Mouse (Mus musculus) cortical plate, adult 2 months (tissue): ENCODE data around the gene Lrrc75a. TPM values are rescaled to one million over a fixed set of nuclear protein-coding genes. Genes with fewer than 3 reads are reported as not detected.
A peak's percentile ranks its signal among the peaks of the same experiment; 100 is the strongest.

ENCODE experiments used
- H3K27ac ChIP-seq: fragments of 200-500 bp; 2 replicates; pipeline ENCODE4 v1.5.1; 2012; ENCODE audit warnings: low read length, control low read depth, inconsistent platforms; ENCODE audit not compliant: insufficient read depth
- H3K4me1 ChIP-seq: fragments of 200-500 bp; 2 replicates; pipeline ENCODE4 v1.6.1; 2011; ENCODE audit warnings: low read length; ENCODE audit not compliant: control insufficient read depth, insufficient read depth
- H3K4me3 ChIP-seq: fragments of 200-500 bp; 2 replicates; pipeline ENCODE4 v1.5.1; 2011; ENCODE audit warnings: mild to moderate bottlenecking, low read length, control low read depth; ENCODE audit not compliant: insufficient read depth
- CTCF ChIP-seq: fragments of 200-500 bp; IDR thresholded peaks from 2 replicates; pipeline ENCODE4 v1.5.1; 2011; ENCODE audit warnings: mild to moderate bottlenecking, control low read depth, low read length; ENCODE audit not compliant: insufficient read depth; ENCODE audit errors: extremely low read depth
- POLR2A ChIP-seq: fragments of 200-500 bp; IDR thresholded peaks from 2 replicates; pipeline ENCODE4 v1.6.1; 2011; ENCODE audit warnings: mild to moderate bottlenecking, low read length, control low read depth; ENCODE audit not compliant: insufficient read depth; ENCODE audit errors: extremely low read depth
- polyA plus RNA-seq: library from polyadenylated mRNA; depleted of rRNA; stranded (reverse); fragments of >200 nt; gene quantifications from 2 replicates; pipeline ENCODE4 v1.2.3, GENCODE M21; 2012; rRNA removed

Gene Lrrc75a
- polyA plus RNA-seq, 1 experiment = 22.1 TPM

DNA sequence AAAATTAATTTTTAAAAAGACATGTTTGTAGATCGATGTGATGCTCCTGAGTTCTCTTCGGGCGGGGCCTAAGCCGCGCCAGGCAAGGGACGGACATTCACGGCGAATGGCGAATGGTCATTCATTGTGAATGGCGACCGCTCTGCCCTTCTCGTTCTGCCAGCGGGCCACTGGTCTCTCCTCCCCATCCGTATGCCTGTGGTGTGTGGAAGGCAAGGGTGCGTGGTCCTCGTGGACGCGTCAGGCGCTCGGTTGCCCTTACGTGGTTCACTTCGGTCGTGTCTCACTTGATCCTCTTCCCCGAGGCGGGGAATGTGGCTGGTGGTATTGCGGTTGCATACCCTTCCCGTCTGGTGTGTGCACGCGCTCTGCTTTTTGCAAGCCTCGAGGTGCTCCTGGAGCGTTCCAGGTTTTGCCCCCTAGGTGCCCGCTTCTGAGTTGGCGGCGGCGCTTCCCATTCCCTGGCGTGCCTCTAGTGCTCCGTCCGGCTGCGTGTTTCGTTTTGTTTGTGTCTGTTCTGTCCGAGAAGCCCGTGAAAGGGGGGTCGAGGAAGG is 87.8 kb downstream of the Lrrc75a start:
- H3K27ac ChIP-seq = no peak overlapping the region
- no peaks in the 10 kb centered on the region for H3K4me1 ChIP-seq
- peak overlapping the region; percentile 23 for H3K4me3 ChIP-seq
- TF ChIP-seq POLR2A = no peak
- no peak for TF ChIP-seq CTCF

DNA sequence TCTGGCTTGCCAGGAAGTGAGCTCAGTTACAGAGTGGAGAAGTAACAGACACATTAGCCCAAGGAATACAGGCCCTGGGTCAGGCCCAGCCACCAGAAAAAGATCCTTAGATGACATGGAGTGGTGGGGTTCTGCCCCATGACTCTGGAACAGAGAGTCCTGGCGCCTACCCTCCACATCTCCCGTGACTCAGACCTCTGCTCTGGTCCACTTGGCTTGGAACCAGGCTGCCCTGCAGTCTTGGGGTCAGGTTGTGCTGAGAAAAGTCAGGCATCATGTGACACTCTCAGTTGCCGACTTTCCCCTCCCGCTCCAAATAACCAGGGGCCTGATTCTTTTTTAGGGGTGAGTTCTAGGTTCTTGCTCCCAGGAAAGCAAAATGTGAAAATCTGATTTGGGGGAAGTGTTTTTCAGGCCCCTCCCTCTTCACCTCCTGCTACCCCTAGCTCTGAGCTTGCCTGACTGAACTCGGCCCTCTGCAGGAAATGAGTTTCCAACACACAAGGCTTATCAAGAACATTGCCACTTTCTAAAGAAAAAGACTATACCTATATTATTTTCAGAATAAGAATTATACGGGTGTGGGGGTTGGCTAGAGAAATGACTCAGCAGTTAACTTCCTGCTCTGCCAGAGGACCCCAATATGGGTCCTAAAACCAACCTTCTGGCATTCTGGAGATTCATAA is 89.2 kb downstream of the Lrrc75a start:
- no peak overlapping the region for H3K4me3 ChIP-seq
- TF ChIP-seq CTCF (no peak), POLR2A (no peak)
- H3K27ac ChIP-seq = no peak overlapping the region
- H3K4me1 ChIP-seq = peaks cover 3% of the 10 kb centered on the region; the same call in 1 of the 2 replicates

GRCm38 (mm10) chr11:62558152-62558551 is 90.2 kb downstream of the Lrrc75a start:
- Histone ChIP-seq H3K27ac (no peak overlapping the region), H3K4me3 (no peak overlapping the region), H3K4me1 (peaks cover 3% of the 10 kb centered on the region; the same call in 1 of the 2 replicates)
- TF ChIP-seq POLR2A = no peak
- no peak for TF ChIP-seq CTCF

DNA sequence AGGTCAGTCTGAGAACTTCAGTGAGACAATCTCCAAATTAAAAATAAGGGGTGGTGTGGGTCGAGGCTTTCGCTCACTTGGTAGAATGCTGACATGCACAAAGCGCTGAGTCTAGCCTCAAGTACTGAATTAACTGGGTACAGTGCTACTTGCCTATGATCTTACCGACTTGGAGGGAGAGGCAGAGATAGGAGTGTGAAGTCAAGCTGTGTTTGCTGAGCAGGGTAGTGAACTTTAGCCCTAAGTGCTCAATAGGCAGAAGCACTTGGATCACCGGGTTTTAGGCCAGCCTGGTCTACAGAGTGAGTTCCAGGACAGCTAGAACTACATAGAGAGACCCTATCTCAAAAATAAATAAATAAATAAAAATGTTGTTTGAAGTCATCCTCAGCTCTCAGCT is 91.1 kb downstream of the Lrrc75a start:
- H3K27ac ChIP-seq = no peak overlapping the region
- TF ChIP-seq CTCF (no peak), POLR2A (no peak)

DNA sequence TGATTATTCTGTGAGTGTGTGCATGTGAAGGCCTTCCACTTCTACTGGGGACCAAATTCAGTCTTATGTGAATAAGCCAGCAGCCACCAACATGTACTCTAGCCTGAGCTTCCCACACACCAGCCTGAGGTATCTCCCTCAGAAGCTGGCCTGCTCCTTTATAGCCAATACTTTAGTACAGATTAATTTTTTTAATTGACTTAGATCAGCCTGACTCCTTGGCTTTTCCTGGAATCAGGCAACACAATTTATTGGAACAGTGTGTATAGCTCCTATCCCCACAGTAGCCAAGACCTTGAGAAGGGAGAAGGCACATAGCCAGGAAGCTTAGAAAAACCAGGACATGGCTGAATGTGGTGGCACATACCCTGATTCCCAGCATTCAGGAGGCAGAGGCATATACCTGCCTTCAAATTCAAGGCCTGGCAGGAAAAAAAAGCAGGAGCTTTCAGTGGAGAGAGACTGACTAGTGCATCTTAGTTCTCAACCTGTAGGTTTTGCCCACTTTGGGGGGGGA is 92.4 kb downstream of the Lrrc75a start:
- Histone ChIP-seq H3K4me3 (no peak overlapping the region), H3K4me1 (peaks cover 3% of the 10 kb centered on the region; the same call in 1 of the 2 replicates), H3K27ac (no peak overlapping the region)
- no peak for TF ChIP-seq CTCF
- no peak for TF ChIP-seq POLR2A

More for the DNA sequence above, 91.1 kb downstream of the Lrrc75a start:
- peaks cover 3% of the 10 kb centered on the region; the same call in 1 of the 2 replicates for H3K4me1 ChIP-seq
- no peak overlapping the region for H3K4me3 ChIP-seq

- H3K4me1 ChIP-seq = peaks cover 3% of the 10 kb centered on the region; the same call in 1 of the 2 replicates
- no peak overlapping the region for H3K27ac ChIP-seq
- no peak overlapping the region for H3K4me3 ChIP-seq
- no peak for TF ChIP-seq CTCF
- TF ChIP-seq POLR2A = peak; percentile 35; the same call in 1 of the 2 replicates
Measured at GRCm38 (mm10) chr11:62554934-62555517, 93.3 kb downstream of the Lrrc75a start.

Other genes with a start within 250 kb of the Lrrc75a start
- gene Pigl, start 190.1 kb downstream of the Lrrc75a start, polyA plus RNA-seq = 8.9 and 9.1 TPM in 2 replicates
- gene Ncor1, start 190.0 kb downstream of the Lrrc75a start, polyA plus RNA-seq = 129 and 139 TPM in 2 replicates
- 57.3 and 65.1 TPM in 2 replicates for gene Cenpv, start 109.3 kb downstream of the Lrrc75a start, polyA plus RNA-seq
- 3,210 and 3,262 TPM in 2 replicates for gene Ubb, start 97.4 kb downstream of the Lrrc75a start, polyA plus RNA-seq
- gene Trpv2, start 74.0 kb downstream of the Lrrc75a start, polyA plus RNA-seq = 23.4 and 23.5 TPM in 2 replicates
- 36.2 and 39.3 TPM in 2 replicates for gene Mmgt2, start 141 bp upstream of the Lrrc75a start, polyA plus RNA-seq
- gene Zfp287, start 83.4 kb upstream of the Lrrc75a start, polyA plus RNA-seq = 13.2 and 13.6 TPM in 2 replicates
- gene Gm10428, start 104.6 kb upstream of the Lrrc75a start, polyA plus RNA-seq = not detected in 2 replicates
- gene Zfp286, start 140.9 kb upstream of the Lrrc75a start, polyA plus RNA-seq = 19.6 and 22.4 TPM in 2 replicates
- 1.6 TPM in 2 replicates for gene Trim16, start 171.7 kb upstream of the Lrrc75a start, polyA plus RNA-seq
- 0.58 and 0.93 TPM in 2 replicates for gene Fbxw10, start 198.5 kb upstream of the Lrrc75a start, polyA plus RNA-seq
- 30.2 and 32.8 TPM in 2 replicates for gene Tvp23b, start 230.9 kb upstream of the Lrrc75a start, polyA plus RNA-seq